Mouse (Mus musculus): ENCODE results near the gene Gmppa.

Gene Gmppa

DNA sequence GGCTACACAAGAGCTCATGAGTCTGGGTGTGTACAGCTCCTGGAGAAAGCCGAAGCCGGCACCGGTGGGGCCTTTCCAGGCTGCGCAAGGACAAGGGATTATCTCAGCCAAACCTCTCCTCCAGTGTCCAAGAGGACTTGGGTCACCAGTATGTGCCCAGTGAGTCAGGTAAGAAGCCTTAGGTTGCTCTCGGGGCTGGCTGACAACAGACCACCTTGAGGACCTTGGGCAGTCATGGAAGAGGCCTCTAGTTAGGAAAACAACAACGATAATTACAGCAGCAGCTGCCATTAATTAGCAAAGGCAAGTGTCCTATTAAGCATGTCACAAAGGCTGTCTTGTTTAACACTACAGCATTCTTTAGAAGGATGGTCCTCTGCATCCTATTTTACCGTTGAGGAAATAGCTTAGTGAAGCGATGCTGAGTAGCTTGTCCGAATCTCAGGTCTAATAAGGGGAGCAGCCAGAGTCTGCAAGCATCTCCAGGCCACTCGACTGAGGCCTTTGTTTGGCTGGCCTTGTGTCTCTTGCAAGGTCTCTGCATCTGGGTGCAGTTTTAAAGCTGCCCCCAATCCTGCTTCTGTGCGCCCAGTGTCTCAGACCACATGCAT lies 11.8 kb upstream of the Gmppa start:
- no peak for DNase-seq

DNA sequence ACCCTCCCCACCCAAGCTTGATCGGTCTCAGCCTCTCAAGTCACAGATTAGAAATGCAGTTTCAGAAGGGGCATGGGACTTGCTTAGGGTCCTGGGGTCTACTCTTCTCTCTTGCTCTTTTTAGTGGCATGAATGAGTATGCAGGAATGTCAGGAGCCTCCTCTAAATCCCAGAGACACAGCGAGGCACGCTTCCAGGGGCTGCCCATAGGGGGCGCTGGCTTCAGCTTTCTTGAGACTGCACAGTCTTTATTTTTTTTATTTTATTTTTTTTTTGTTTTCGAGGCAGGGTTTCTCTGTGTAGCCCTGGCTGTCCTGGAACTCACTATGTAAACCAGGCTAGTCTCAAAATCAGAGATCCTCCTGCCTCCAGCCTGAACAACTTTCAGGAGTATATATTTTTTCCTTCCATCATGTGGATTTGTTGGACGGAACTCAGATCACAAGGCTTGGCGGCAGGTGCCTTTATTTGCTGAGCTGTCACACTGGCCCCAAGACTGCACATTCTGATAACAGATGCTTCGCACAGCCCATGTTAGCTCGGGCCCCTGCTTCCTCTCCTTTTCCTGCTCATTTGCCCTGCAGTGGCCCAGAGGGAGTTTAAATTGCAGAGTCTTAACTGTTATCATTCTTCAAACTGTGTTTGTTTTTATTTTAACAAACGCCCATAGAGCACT lies 9.8 kb upstream of the Gmppa start:
- no peak for DNase-seq

DNA sequence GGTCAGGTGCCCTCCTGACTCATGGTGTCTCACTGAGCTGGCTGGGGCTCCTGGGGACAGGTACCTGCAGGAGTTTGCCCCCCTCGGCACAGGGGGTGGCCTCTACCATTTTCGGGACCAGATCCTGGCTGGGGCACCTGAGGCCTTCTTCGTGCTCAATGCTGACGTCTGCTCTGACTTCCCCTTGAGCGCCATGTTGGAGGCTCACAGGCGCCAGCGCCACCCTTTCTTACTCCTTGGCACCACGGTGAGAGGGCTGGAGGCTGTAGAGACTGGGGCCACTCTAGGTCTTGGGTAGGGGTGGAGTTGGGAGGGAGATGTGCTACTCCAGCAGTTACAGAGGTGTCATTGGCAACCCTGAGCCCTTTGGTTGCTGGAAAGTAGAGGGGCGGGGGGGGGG lies 3.1 kb downstream of the Gmppa start:
- DNase-seq: no peak

DNA sequence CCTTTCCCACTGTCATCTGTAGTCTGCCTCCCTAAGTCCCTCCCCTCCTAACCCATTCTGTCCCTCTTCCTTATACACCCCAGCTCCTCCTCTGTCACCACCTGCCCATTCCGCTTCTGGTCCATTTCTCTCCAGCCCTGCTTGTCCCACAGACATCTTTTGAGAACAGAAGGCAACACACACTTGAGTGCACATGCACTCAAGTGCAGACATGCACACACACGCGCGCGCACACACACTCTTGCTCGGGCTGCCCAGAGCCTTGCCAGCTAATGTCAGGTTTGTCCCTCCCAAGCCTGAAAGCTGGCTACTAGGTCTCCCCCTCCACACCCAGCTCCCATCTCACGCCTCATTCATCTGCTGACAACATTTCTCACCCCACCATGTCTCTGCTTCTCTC lies 4.9 kb downstream of the Gmppa start:
- no peak for DNase-seq

DNA sequence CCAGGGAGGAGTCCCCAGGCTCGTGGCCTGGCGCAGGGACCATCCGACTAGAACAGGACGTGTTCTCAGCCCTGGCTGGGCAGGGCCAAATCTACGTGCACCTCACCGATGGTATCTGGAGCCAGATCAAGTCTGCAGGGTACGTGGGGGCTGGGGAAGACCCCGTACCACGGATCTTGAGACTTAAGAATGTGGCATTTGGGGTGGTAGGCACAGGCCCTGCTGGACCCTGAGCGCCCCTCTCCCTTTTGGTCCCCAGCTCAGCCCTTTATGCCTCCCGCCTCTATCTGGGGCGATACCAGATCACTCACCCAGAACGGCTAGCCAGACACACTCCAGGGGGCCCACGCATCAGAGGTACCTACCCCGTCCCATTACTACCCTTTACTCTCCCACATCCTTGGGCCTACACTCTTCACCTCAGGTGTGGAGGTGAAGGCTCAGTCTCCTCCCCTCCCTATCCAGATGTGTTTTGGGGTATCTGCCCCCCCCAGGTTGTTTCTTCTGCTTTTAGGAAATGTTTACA lies 5.8 kb downstream of the Gmppa start:
- no peak for DNase-seq

DNA sequence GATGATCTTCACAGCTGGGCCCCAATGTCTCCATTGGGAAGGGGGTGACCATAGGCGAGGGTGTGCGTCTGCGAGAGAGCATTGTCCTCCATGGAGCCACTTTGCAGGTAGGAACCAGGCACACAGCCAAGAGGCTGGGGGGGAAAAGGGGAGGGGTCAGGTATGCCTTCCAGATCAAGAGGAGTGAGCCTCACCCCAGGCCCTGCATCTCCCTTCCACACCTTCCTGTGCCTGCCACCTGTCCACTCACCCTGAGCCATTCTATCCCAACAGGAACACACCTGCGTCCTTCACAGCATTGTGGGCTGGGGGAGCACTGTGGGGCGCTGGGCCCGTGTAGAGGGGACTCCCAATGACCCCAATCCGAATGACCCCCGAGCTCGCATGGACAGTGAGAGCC lies 6.4 kb downstream of the Gmppa start:
- no peak for DNase-seq

DNA sequence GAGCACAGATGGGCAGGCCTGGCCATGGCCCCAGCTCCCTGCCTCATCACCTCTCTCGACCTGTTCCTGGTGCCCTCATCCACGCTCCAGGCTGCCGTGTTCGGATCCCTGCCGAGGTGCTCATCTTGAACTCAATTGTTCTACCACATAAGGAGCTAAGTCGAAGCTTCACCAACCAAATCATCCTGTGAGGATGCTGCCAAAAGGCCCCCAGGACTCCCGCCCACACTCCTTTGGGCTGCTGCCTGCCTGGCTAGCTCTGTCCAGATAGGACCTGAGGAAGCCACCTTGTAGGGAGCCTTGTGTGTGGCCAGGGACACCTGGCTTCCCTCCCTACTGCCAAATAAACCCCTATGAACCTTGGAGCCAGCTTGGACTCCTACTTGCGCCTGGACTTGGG lies 7.1 kb downstream of the Gmppa start:
- no peak for DNase-seq

DNA sequence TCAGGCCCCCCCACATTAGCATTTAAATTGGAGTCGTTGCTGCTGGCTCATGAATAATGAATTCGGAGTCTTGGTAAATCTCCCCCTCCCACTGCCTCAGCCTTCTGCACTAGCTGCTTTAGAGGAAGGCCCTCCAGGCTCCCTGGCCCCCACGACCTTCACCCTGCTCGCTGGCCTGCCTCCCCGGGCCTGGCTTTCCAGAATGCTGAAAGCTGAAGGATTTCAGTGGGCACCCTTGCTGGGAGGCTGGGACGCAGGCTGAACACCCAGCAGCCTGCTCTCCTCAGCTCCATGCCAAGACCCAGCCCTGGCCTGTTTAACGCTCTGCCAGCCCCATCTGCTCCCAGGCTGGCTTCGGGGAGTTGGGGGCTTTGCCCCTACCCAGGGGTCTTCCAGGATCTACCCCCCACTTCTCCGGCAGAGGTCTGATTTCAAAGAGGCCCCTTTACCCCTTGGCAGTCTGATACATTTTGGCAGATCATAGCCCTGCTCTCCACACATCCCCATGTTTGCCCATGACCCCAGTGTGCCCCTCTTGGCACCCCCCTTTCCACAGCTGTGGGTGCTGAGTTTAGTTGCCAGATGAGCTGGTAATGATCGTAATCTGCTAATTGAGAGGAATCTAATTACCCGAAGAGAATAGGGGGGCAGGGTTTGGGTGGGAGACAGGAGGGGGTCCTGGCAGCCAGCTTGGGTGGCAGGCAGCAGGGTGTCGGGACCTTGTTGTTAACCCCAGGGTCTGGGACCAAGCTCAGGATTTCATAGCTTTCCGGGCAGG lies 7.7 kb downstream of the Gmppa start:
- DNase-seq: no peak

DNA sequence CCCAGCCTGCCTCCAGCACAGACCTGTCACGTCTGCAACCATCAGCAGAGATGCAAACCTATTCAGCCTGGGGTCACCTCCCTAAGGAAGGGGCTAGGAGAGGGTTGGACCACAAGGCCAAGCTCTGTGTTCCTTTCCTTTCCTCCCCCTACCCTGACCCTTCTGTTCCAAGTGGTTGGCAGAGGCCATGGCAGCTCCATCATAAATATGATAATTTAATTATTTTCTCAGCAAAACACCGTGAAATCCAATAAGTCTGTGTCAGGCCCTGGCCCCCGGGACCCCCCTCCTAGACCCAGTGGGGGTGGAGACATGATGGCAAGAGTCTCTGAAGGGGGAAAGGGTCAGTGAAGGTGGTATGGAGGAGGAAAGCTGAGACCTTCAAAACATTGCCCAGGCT lies 8.5 kb downstream of the Gmppa start:
- no peak for DNase-seq

DNA sequence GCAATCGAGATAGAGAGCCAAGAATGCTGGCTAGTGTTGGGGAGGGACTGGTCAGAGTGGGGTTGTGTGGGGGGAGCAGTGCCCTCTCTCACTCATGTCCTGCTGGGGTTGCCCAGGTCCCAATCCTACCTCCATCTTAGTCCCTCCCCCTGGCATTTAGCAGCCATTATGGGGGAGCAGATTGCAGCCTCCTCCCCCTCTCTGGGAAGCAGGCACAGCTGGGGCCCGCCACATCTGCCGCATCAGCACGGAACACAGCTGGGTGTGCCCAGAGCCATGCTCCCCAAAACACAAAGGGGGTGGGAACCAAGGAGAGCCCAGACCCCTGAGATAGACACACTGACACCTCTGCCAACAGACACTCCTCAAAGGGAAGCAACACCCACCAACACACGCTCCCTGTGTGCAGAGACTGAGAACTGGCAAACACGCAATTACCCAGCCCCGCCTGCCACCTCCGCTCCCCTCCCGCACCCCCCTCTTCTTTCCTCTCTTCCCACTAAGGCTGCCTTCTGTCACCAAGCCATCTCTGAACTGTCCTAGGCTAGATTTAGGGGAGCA lies 9.5 kb downstream of the Gmppa start:
- DNase-seq: no peak

DNA sequence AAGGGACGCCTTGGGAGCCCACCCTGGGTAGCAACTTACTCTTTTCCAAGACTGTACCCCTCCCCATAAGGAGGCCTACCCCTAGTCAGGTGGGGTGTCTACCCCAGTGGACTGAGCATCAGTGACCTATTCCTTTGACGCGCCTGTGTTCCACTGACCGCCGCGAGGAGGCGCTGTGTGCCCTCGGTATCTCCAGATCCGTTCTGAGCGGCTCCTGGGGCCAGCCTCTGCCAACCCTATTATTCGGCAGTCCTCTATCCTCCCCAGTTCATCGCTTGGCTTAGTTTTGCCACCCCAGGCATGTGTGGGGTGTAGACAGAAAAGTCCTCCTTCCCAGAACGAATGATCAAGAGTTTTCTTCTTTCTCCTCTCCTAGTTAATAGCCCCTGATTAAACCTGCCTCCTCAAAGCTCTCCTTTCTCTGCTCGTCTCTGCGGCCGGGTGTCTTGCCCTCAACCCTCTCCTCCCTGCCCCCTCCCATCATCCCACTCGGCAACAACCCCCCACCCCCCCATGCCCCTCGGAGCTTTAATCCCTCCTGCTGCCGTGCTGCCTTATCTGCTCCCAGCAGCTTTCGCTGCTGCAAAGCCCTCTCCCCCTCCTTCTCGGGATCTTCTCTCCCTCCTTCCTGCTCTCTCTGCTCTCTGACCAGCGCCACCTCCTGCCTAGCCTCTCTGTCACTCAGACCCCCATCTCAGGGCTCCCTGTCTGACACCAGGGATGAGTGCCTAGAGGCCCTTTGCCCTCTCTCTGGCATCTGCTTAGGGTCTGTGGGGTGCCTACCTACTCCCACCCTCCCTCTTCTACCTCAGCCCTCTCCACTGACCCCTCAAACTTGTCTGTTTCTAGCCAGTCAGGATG lies 10.3 kb downstream of the Gmppa start:
- DNase-seq: peak; percentile 60 to 66

DNA sequence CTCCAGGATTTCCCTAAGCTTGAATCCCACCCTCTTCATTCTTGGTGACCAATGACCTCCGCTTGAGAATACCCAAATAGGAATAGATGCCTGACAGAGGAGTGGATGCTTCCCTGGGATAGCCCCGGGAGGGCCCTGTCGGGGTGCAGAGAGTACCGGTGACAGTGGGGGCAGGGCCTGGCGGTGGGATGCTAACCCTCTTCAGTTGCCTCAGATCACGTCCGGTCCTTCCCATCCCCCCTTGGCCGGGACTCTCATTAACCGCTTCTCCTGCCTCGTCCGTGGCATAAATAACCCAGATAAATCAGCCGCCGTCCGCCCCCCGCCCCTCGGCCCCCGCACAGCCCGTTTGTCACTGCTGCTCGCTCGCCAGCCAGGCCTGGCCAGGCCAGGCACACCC lies 10.9 kb downstream of the Gmppa start:
- no peak for DNase-seq

DNA sequence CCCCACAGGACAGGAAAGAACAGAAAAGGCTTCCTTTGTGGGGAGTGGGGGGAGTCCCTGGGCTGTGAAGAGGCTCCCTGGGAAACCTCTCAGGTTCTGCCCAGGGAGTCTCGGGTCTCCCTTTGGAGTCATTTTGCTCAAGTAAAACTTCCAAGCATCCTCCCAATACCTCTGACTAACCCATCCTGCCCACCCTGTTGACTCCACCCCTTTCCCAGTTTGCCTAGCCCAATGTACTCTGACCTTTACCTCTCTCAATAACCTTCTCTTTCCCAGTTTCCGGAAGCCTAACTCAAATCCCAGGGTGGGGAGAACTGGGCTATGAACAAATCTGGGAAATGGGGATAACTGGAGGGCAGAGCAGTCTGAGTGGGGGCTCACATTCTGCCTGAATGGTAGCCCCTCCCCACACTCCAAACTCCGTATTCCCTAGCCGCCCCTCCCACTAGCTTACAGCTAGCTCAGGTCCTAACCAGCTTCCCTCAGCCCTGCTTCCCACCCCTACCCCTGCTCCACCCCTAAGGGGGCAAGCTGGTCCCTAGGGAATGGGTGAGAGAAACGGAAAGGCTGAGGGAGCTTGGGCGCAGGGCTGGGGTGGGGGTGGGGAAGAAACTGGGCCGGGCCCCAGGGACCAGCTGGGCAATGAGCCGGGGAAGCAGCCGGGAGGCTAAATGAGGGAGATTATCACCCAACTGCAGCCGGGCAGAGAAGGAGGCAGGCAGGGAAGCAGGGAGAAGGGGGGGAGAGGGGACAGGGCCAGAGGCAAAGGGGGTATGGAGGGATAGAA lies 11.7 kb downstream of the Gmppa start:
- no peak for DNase-seq

DNA sequence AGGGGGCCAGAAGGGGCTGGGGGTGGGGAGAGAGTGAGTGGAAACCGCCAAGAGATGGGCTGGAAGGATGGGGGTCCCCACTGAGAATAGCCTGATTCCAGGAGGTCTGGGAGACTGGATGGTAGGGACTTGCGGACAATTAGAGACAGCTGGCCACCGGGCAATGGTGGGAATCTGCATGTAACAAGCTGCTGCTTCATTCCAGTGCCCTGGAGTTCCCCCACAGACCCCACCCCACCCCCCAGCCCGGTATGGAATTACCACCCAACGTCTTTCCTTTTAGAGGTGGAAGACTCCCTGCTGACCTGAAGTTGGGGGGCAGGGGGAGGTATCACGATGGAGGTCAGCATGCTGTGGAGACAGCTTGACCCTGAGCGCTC lies 12.3 kb downstream of the Gmppa start:
- DNase-seq: no peak

DNA sequence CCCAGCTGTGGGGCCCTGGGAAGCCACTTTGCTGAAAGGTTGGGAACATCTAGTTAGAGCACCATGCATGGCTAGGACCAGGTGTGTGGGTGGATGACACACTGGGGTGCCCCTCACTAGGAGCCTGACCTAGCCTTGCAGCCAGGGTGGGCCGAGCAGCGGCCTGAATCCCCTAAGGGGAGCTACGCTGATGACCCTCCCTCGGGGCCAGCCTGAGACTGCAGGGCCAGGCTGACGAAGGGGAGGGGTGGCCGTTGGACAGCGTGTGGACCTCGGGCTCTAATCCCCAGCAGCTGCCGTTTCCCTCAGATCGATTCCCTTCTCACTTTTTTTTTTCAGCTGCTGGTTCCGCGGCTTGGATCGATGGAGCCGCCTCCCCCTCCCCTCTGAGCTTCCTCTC lies 13.2 kb downstream of the Gmppa start:
- no peak for DNase-seq

DNA sequence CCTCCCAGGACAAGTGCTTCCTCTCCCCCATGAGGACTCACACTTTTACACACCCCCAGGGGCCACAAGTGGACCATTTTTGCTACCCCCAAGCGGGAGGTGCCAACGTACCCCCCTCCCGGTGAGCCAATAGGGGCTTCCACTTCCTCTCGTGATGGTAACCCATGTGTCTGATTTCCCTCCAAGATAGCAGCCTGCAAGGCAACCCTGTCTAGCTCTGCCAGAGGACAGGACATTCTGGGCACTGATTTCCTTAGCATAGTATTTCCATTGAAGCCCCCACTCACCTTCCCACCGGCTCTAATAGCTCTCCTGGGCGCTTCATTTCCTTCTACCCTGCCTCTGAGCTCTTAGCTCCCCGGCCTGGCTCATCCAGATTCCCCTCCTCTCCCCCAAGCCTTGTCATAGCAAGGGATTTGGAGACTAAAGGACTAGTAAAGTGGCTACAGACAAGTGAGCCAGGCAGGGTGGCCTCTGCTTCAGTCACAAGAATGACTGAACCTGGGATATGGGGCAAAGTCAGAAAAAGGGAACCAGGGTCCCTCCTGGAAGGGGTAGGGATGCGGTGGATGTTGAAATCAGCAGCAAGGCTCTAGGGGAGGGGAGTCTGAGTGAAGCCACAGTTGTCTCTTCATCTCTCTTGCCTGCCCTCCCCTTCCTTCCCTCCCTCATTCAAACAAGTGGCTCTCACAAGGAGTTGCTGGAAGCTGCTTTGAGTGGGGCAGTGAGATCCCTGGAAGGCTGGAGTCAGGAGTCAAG lies 13.8 kb downstream of the Gmppa start:
- no peak for DNase-seq

DNA sequence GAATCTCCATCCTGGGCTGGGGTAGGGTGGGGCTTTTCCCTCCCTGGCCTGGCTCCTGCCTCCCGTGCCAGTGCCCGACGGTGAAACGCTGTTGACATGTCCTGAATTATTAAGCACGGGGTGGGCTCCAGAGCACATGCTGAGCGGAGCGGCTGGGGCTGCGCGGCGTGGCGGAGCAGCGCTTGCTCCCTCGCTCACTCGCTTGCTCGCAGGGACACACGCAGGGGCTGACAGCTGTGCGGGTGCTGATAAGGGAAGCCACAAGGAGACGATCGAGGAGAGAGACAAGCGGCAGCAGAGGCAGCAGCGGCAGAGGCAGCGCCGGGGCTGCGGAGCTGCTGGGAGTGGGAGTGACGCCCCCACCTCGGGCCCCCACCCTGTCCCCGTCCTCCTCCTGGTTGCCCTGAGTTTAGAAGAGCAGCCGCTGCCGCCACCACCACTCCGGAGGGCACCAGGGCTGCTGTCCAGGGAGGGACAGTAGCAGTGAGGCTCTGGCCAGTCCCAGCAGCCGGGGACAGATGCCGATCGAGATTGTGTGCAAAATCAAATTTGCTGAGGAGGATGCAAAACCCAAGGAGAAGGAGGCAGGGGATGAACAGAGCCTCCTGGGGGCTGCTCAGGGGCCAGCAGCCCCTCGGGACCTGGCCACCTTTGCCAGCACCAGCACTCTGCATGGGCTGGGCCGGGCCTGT lies 14.7 kb downstream of the Gmppa start, which contains the start of gene Asic4:
Gene Asic4, plus strand, starts transcription at position 123 of the 692 bp plus-strand sequence.
- no peak for DNase-seq

DNA sequence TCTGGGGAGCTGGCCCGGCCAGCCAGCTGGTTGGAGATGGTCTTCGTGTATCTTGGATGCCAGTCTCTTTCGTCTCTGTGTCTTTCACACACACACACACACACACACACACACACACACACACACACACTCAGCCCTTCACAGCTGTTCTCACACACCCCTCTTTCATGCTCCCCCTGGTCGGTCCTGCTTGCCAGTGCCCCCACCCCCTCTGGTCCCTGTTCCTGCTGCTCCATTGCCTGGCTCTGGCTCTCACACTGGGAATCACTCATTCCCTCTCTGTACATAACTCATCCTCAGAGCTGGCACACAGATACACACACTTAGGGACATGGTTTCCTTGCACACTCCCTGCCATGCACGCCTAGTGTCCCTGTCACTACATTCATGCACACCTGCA lies 16.2 kb downstream of the Gmppa start:
- no peak for DNase-seq

DNA sequence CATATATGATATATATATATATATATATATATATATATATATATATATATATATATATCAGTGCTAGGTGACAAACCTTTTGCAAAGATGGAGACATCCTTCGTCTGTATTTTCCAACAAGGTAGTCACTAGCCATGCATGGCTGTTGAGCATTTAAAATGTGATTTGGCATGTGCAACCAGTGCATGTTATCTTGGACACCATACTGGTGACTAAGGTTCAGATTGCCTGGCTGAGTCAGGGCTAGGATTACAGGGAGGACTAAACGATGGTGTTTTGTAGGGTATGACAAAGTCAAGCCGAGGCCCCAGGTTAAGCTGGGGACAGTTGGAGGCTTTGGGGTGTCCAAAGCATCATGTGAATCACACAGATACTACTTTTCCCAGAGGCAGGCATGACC lies 19.7 kb downstream of the Gmppa start:
- no peak for DNase-seq

DNA sequence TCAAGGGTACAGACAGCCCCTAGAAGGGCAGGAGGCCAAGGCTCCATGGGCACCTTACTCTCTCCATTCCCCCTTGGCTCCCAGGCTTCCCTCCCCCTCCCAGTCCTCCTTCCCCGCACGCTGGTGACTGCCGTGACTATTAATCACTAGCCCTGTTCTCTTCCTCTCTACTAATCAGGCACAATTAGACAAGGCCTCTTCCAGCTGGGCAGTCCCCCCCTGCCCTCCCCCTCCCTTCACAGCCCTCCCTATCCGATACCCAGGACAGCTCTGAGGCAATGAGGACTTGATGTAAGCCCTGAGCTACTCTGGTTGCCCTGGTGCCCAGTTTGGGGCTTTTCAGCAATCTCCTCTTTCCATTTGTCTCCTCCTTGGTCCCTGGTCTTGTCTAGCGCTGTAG lies 20.2 kb downstream of the Gmppa start:
- DNase-seq: no peak
